Mouse (Mus musculus) thymus, postnatal 36 days (tissue): ENCODE measurements around the gene Kalrn.

Experiments
- DNase-seq, 2 experiments: peaks; one replicate each; pipeline ENCODE4 v3.0.0; 2022; ENCODE audit warnings: mixed read lengths in 2 of 2

Gene Kalrn

DNA sequence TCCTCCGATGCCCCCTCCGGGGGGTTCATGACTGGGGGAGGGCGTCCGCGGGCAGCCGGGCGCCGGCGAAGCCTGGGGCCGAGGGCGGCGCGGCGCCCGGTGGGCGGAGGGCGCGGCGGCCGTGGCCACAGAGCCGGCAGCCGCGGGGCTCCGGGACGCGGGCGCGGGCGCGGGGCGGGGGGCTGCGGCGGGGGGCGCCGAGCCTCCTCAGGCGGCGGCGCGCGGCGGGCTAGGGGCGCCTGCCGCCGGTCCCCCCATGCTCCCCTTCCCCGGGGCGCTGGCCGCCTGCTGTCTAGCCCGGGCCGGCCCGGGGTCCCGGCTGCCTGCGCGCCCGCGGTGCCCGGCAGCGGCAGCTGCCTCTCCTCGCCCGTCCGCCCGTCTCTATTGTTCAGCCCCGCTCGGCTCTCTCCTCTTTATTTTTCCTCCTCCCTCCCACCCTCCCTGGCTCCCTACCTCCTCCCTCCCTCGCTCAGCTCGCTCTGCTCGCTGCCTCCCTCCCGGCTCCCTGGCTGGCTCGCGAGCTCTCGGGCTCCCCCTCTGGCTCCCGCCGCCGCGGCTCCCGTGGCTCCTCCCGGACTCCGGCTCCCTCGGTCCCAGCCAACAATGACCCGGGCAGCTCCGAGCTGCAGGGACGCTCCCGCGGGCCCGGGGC lies at the start of gene Kalrn:
Kalrn (minus strand) TSS at position 382 of the 652 bp plus-strand sequence.
- DNase-seq: peak; percentile 54 to 56

DNA sequence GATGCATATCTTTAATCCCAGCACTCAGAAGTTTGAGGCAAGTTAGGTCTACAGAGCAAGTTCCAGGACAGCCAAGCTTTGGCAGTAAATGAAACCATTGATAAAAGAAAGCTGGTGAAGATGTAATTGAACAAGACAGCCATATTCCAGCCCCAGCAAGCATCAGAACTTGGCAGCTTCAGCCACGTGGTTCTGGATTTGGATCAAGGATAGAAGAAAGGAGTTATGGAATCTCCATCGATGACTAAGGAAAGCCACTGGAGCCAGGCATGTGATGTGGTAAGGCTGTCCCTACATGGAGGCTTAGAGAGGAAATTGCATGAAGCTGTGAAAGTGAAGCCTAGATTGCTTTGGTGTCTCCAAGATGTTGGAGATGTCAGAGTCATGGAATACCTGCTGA lies 40.7 kb upstream of the Kalrn start:
- no peak for DNase-seq

DNA sequence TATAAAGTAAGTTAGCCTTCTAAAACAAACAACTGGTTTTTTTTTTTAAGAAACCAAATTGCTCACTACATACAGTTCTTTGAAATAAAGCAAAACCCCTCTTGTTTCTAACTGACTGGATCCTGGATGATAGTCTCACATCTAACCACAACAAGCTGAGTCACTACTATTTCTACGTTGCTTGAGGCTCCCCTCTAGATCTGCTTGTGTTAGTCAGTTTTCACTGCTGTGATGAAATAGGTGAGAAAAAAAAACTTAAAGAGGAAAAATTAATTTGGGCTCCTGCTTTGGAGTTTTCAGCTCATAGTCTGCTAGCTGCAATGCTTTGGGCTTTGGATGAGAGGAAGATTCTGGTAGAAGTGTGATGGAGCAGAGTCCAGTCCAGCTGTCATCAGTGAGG lies 36.8 kb upstream of the Kalrn start:
- no peak for DNase-seq

DNA sequence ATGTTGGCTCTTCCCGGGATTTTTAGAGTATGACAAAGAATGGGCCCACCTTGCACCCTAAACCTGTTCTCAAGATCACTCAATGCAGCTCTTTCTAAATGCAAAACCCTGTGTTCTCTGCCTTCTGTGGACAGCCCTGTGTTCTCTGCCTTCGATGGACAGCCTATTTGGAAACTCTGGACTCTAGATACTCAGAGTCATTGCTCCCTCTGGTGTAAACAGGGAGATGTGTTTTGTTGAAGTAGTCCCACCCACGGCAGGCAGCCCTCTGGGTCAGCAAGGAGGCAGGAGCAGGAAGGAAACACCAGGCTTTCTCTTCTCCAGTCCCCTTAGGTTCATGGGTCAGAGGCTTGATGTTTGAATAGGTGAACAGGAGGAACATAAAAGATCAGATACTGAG lies 32.3 kb upstream of the Kalrn start:
- DNase-seq: no peak

DNA sequence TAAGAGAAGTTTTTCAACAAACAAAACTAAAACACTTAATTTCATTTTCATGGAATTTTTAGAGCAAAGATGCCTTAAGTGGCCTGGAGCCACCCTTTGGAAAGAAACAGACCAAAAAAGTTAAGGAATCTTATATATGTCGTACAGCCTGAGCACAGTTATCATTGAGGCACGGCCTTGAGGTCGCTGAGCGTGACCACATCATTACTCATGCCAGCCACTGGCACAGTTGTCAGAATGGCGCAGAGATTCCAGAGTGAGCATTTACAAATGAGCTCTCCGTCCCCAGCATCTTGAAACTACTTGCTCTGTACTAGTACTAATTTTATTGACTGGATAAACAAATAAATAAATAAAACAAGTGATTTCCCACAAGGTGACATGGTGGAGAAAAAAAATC lies 30.5 kb upstream of the Kalrn start:
- DNase-seq: no peak

DNA sequence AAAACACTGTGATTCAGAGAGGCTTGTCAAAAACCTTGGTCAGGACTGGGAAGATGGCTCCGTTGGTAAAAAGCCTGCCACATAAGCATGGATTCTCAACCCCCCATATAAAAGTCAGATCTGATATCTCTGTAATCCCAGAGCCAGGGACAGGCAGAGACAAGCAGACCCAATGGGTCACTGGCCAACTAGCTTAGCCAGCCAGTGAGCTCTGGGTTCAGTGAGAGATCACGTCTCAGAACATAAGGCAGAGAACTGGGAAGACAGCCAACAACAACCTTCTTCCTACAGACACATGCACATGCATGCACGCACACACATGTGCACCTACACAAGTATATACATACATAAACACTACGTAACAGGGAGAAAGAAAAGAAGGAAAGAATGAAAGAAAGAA lies 29.7 kb upstream of the Kalrn start:
- DNase-seq: no peak

DNA sequence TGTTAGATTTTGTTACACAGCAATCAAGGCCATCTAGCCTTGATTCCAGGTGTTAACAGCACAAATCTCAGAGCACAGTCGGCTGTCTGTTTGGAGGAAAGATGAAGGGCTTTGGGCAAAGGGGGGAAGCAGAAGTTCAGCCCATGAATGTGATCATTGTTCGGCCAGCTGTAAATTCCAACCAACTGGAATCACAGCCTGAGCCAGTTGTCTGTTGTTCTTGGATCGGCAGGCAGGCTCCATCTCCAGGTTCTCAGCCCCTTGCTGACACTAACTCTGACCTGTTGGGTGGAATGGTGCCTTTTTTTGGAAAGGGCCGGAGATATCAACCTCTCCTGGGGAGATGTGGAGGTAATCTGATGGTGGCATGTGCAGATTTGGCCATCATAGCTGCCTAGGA lies 28.6 kb upstream of the Kalrn start:
- DNase-seq: no peak

DNA sequence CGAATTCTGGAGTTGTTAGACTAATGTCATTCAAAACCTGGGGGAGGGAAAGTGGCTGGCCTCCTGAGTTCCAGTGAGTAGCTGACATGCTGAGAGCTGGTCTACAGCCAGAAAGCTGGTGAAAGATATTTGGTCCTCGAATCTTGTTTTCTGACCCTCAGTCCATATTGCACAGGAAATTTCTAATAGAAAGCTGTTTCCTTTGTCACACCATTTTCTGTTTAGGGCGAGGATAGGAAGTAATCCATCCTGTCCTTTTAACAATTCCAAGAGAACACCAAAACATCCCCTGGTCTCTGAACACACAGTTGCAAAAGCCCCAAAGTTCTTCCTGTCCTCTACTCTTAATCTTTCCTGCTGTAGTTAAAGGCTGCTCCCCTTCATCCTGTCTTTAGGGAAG lies 22.0 kb upstream of the Kalrn start:
- DNase-seq: no peak

DNA sequence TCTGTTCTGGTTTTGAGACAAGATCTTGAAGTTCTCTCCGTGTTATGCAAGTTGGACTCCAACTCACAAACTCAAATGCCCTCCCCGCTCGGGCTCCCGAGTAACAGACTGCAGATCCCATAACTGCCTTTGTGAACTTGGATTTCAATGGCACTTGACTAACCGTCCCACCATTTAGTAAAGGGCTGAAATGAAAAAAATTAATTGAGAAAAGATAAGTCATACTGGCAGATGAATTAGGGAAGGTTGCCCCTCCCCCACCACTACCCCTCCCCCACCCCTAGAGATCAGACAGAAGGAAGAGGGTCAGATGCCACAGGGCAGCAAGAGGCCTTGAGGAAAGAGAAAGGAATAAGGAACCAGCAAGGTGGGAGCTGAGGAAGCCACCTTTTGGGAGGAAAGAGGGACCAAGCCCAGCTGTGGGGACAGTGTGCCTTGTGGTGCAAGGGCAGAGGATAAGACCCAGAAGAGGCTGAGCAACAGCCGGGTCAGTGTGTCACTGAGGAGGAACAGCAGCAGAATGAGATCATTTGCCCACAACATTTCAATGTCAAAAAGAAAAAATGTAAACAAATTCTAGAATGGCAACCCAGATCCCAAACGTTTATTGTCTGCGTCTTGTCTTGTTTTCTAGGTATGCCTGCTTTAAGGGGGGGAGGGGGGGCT lies 21.4 kb upstream of the Kalrn start:
- no peak for DNase-seq

DNA sequence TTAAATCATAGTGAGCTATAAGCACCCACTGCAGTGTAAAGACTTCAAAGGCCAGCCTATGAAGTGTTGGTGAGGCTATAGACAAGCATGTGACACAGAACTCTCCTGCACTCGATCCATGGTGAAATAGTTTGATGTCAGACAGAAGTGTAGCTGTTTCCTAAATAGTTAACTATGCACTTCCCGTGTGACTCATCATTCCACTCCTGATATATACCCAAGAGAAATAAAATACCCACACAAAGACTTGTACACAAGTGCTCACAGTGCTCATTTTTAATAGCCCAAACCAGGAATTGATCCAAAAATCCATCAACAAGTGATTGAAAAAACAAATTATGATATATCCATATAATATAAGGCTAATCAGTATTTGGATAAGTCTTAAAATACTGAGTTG lies 19.4 kb upstream of the Kalrn start:
- no peak for DNase-seq

DNA sequence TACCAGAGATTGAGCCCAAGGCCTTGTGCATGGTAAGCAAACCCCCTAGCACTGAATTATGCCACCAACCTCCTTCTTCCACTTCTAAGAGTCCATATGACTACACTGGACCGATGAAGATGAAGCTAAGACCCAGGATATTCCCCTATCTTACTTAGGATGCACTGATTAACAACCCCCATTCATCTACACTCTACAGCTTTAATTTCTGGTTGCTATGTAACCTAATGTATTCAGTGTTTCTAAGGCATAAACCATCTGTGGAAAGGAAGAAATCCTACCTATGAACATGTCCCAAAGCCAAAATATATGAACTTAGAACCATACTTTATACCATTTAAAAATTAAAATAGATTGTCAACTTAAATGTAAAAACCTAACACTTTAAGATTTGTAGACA lies 18.6 kb upstream of the Kalrn start:
- DNase-seq: no peak

DNA sequence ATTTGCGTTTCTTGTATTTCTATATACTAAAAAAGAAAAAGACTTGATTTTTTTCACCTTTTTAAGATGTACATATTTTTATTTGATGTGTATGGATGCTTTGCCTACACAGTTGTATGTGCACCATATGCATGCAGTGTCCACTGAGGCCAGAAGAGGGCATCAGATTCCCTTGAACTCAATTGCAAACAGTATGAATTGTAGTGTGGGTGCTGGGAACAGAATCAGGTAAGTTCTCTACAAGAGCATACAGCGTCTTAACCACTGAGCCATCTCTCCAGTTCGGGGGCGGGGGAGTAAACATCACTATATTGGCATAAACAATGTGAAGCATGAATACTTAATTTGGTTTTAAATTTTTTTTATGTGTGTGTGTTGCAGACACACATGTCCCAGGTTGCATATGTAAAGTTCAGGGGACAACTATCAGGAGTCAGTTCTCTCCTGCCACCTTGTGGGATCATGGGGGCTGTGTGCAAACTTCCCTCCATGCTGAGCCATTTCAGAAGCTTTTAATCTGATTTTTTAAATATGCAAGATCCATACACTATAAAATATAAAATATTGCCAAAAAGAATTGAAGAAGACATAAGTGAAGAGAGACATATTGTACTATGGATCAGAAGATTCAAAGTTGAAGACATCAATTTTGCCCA lies 6.5 kb upstream of the Kalrn start:
- no peak for DNase-seq

DNA sequence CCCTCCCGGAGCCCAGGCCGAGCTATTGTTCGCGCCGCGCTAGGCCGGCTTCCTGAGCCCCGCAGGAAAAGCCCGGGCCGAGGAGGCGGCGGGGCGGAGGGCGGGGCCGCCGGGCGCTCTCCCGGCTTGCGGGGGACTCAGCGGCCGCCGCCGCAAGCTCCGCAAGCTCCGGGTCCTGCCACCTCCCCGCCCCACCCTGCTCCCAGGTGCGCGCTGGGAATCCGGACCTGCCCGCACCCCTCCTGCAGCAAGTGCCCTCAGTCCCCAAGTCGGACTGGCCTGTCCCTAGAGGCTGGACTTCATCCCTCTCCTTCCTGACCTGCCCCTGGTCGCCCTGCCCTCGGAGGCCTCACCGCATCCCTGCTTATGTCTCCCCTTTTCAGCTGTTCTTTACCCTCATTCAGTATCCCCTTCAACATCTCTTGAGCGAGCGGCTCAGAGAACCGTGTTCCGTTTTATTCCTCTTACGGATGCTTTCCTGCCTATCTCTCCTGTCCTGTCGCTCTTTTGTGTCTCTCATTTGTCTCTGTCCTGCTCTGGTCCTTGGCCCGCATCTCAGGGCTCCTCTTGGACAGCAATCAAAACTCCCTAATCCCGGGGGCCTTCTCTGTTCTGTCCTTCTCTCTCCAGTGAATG lies 642 bp upstream of the Kalrn start:
- DNase-seq: no peak

DNA sequence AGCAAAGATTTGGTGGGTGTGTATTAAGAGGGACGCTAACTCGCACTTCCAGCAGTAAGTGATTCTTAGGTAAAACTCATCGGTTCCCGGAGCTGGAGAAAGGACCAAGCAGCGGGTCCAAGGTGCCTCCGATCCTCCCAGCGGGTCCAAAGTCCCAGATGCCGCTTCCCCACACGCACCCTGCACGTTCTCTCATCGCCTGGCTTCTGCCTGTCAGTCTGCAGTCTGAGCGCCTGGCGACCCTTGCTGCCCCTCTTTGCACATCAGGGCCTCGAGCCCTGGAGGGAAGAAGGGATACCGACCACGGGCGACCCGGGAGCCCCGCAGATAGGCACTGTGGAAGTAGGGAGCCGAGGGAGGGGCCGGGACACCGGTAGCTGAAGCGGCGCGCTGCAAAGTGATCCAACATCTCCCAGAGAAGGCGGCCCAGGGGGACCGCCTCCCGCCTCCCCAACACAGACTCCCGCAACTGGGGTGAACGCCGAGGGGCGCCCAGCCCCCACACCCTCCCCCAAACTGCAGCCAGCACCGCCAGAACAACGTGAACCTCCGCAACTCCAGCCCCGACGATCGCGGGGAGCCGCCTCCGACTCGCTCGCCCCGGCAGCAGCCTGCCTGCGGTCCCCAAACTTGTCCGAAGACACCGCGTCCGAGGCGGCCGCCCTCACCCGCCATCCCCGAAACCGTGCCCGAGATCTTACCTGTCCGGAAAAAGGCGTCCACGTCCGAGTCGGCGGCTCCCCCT lies 754 bp downstream of the Kalrn start:
- DNase-seq: peak; percentile 4 to 11

DNA sequence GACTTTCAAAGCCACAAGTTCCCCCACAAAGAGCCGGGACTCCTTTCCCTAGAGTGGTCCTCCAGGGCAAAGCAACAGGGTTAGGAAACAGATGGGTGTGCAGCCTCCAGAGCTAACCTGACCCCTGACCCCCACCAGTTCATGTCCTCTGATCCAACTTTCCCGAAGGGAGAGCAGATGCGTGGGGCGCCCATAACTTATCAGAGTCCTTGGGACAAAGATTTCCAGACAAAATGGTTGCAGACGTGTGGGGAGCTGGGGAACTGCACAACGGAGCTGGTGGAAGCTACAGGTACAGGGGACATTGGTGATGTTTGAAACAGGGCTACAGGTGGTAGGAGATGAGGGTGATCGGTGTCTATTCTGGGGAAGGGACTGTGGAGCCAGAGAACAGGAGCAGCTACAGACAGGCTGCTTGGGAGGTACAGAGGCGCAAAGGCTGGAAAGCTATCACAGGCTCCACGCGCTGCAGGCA lies 1.4 kb downstream of the Kalrn start:
- no peak for DNase-seq

DNA sequence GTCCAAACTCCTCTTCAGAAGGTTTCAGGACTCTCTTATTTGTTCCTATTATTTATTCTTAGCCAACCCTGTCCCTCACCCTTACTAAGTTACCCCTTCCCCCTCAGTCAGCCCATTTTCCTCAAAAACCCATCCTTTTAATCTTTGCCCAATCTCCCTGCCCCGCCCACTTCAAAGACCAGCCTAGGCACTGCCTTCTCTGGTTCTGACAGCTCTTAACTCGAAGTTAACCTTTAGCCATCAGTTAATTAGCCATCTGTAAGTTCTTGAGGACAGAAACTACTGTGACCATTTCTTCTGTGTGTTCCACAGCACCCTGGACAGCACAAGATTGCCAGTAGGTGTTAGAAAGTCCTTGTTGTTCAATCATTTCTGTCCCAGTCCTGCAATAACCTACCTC lies 3.4 kb downstream of the Kalrn start:
- DNase-seq: no peak

DNA sequence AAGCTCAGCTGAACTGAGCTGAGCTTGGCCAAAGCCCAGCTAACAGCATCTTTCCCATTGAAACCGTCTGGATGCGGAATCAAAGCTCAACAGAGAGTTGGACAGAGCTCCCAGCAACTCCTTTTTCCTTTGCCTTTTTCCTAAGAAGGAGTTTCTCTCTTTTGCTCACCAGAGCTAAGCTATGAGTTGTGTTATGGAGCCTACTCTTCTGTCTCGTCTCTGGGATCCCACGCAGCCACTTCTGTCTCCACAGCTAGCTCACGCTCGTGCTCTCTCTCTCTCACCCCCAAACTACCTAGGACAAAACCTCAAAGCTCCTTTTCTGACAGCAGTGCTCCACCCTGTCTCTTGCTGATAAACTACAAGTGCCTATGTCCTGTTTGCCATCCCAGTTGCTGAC lies 4.5 kb downstream of the Kalrn start:
- no peak for DNase-seq

DNA sequence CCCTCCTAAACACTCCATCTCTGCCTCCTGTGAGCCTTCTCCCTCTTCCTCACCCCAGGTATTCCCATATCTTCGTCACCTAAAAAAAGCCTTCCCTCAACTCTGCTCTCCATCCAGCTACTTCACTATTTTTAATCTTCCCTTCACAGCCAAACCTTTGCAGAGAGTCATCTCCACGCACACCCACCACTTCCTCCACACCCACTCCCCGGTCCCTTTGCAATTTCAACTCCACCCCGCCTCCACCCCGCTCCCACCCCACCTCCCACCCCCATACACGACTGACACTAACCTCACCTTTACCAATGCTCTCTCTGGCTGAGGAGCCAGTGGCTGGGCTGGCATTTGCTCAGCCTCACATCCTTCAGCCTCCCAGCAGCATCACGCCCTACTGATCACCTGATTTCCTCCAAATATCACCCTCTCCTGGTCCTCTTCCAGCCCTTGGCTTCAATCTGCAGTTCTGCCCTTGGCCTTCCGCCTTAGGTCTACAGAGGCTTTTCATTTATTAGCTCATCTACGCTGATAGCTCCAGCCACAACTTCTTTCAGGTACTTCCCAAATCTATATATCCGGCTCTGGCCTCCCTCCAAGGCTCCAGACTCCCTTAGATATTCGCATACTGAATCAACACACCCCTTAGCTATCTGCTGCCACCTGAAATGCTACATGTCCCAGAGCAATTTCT lies 9.6 kb downstream of the Kalrn start:
- DNase-seq: no peak

DNA sequence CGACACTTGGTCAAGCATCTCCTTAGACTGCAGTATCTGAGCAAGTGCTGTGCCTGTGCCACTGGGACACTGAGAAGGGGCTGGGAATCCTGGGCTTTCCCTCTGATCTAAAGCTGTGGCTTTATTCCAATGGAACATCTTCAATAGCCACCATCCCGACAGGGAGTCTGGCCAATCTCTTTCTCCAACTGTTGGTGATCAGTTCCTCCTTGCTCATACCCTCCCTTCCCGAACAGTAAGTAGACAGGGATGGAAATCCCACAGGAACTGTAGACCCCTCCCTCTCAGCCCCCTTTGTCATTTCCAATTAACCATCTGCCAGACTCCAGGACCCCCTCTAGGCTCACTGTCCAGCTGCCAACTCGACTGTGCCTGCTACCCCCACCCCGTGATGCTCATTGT lies 11.6 kb downstream of the Kalrn start:
- DNase-seq: no peak

DNA sequence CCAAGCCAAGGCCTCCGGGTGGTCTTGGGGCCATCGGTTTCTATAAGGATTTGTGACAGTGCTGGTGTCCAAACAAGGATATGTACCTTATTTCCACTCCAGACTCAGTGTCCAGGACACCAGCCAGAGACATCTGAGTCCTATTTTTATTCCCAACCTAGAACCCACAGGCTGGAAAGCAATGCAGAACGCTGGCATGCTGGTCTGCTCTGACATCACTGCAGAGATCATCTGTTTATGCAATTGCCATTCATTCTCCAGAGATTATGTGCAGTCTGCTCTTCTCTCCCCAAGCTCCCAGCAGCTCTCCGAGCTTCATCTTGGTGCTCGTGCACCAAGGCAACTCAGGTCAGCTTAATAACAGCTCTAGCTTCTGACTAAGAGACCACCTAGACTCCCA lies 12.5 kb downstream of the Kalrn start:
- DNase-seq: no peak

DNA sequence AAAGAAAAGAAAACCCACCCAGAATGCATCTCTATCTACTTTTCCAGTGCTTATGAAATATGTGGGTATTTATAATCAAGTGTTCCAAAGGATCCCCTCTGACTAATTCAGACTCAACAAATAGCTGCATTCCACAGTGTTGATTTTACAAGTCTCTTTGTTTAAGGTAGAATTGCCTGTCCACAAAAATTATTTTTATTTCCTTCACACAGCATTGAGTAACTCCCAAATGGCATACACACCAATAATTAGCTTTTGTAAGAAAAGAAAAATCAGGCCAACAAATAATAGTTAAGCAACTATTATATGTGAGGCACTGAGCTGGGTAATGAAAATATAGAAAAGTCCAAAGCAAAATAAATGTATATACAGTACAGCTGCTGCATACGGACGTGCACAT lies 12.9 kb downstream of the Kalrn start:
- no peak for DNase-seq

DNA sequence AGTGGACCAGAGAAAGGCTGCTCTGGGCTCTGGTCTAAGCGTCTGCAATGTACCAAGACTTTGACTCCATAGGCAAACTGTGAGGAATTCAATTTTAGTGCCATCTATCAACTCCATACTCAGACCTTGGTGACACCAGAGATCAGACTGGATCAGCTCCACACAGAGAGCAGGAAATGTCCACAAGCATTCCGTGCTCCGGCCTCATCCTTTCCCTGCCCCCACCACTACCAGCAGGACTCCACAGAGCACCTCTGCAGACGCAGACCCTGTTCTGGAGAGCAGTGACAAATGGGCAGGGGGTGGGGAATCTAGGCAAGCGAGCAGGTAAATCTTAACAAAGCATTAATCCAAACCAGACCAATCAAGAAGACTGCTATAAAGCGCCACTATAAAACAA lies 15.4 kb downstream of the Kalrn start:
- DNase-seq: no peak

DNA sequence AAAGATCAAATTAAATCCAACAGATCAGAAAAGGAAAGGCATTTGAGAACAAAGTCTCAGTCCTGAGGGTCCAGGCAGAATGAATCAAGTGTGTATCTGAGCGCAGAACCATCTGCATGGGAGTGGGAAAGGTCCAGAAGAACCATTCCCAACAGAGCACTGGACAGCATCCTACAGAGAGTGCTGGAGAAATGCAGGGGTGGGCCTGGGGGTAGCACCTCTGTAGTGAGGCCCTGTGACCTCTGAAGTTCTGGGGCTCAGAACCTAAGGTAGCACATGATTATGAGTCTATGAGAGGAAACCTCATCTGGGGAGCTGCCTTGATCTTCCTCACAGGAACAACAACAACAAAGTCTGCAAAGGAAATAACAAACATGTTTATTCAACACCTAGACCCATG lies 20.6 kb downstream of the Kalrn start:
- DNase-seq: no peak
